Mouse (Mus musculus): ENCODE data around the gene Dazap2.

DNA sequence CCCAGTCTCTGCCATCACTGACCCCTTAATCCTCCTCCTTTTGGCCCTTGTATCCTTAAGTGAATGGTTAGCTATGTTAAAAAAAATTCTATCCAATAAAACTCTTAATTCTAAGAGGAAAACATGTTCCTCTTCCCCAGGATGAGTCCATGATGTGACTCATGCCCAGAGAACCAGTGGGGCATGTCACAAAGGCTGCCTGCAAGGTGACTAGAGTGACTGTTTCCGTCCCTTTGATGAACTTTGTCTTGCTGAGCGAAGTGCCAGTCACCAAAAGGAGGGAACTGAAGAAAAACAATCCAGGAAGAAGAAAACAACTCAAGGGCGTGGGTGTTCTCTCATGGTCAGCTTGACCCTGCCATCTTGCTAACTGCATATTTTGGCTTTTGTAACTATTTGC is 45.9 kb upstream of the Dazap2 start:
- TF ChIP-seq CTCF (IDR thresholded peaks at IDR 0.05; ENCODE audit: borderline replicate concordance, insufficient read depth, low read depth, low read length) (no peak), POLR2A (IDR thresholded peaks at IDR 0.05; ENCODE audit: borderline replicate concordance, insufficient read depth, low read length) (no peak)
